Mouse (Mus musculus): ENCODE measurements around the gene Zfp746.

Zfp746 gene

DNA sequence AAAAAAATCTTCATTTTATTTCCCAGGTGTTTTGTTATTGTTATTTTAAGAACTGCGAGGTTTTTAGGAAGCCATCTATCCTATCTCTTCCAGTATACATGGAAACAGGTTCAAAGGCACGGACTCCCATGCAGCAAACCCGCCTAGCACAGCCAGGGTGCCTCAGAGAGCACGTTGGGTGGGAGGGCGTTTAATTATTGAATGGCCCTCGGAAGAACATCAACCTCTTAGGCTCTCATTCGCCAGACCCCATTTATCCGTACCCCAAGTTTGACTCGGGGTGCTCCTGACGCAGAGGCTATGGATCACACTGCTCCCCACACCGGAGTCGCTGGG lies 39.3 kb downstream of the Zfp746 start:
- DNase-seq (ENCODE audit: low spot score): no peak

DNA sequence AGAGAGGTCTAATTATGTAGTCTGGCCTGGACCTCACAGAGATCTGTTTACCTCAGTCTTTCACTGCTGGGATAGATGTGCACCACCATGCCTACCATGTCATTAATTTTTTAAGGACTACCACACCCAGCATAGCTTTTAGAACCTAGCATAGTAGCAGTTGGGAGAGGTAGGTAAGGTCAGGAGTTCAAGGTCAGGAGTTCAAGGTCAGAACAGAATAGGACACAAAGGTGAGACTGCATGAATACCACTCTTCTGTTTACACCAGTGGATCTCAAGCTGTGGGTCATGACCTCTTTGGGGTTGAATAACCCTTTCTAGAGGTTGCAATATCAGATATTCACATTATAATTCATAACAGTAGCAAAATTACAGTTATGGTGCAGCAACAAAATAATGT lies 53.7 kb downstream of the Zfp746 start:
- DNase-seq (ENCODE audit: low spot score): no peak

DNA sequence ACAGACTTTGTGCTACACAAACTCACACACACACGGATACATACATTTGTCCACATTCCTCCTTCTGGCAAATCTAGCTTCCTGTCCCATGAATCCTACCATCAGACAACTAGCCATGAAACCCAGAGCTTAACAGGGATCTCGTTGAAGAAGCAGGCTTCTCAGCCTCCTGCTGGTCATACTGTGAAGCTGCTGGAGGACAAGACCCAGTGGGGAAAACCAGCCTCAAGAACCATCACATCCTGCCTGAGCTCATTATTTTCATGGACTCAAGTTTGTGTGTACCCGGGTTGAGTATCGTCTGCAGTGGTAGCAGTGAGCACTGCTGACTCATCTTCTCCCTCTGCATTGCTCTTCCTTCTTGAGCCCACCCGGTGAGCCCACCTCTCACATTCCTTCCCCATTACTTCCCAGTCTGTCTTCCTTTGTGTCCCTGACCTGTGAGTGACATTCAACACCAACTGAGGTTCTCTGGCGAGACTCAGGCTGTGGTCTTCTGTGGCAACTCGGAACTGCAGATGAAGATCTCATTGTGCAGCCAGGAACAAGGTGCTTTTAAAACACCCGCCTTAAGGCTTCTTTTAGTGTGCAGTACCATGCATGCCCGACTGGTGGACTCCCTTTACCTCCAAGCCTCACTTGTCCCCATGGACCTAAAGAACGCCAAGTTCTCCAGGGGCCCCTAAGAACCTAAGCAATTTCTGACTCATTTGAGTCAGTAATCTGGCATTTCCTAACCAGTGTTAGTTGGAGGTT lies 60.3 kb downstream of the Zfp746 start:
- no peak for DNase-seq (ENCODE audit: low spot score)

DNA sequence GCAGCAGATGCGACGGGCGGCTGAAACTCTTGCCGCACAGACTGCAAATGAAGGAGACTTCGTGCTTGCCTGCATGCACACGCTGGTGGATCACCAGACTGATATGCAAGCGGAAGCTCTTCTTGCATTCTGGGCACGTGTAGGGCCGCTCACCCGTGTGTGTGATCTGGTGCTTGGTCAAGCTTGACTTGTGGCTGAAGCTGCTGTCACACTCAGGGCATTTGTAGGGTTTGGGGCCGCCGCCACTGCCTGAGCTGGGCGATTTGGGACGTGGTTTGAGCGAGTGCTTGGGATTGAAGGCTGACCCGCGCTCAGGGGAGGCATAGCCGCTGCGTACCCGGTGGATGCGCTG lies 61.4 kb downstream of the Zfp746 start:
- no peak for DNase-seq (ENCODE audit: low spot score)

DNA sequence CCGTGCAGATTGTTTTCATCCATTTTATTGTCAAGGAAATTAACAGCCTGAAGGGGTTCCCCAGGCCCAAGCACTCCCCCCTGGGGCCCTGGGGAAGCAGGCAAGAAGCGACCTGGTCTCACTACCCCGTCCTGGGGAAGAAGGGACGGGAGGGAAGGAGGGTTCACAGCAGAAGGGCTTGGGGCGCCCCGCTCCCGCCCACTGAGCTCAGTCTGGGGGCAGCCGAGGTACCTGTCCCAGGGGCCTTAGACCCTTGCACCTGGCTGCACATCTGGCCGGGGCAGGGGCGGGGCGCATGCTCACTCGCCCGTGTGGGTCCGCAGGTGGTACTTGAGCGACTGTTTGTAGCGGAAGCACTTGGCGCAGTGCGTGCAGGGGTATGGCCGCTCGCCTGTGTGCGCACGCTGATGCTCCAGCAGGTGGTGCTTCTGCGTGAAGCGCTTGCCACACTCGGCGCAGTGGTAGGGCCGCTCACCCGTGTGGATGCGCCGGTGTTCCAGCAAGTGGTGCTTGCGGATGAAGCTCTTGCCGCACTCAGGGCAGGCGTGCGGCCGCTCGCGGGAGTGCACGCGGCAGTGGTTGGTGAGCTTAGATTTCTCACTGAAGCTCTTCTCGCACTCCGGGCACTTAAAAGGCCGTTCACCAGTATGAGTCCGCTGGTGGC lies 61.9 kb downstream of the Zfp746 start:
- DNase-seq (ENCODE audit: low spot score): no peak

DNA sequence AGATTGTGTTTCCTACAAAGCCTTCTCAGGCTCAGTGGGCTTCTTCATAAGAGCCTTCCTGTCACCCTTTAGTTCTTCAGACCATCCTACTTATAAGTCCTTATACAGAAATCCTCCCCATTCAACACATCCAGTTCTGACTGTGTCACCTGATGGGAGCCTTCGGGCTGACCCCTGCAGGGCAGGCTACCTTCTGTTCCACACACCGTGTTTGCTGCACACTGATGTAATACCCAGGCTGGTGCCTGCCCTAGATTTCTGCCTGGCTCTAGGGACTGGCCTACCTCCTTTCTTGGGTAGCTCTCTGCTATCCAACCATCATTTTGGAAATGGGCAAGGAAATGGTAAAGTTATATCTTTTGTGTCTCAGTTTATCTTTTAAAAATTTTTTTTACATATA lies 63.7 kb downstream of the Zfp746 start:
- DNase-seq (ENCODE audit: low spot score): no peak

DNA sequence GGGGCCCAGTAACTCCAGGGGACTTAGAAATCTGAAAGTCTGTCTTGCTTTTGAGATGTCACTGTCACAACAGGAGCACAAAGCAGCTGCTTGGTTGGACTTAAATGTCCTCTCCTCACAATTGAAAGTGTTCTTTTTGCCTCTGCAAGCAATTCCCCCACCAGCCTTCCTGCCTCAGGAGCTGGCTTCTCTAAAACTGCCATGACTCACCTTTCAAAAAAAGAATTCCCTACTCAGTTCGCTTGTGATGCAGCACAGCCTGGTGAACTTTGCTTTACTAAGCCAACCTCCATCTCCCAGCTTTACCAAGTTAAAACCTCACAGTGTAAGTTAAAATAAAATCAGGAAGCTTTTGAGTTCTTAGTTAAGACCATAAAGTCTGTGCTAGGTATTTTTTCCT lies 64.7 kb downstream of the Zfp746 start:
- no peak for DNase-seq (ENCODE audit: low spot score)

DNA sequence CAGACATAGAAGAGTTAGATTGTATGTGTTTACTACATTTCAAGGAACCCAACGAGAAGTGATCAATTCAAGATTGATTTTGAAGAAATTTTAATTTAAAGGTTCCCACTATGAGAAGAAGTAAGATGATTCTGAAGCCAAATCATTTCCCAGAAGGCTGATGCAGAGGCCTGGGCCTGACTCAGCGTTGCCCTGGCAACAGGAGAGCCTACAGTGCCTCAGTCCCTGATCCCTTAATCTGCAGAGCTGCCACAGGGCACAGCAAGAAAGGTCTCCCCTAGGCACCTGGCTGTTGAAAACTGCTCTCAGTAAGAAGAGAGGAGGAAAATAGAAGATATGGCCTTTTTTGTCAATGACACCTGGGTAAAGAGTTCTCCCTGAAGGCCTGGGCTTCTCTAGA lies 66.4 kb downstream of the Zfp746 start:
- DNase-seq (ENCODE audit: low spot score): no peak

DNA sequence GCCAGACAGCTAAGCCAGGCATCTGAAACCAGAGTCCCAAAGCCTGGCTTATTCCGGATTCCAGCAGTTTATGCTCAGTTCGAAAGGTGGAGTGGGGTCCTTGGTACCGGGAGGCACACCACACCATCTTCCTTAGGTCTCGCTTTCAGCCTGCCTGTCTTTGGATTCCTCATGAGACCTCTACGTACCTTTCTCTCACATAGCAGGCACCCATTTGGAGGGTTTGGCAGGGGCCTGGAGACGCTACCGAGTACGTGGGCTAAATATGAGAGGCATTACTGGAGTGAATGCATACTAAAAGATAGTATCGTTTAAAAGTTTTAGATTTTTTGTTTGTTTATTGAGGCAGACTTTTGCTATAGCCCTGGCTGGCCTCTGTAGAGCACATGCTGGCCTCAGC lies 69.6 kb downstream of the Zfp746 start:
- DNase-seq (ENCODE audit: low spot score): no peak

DNA sequence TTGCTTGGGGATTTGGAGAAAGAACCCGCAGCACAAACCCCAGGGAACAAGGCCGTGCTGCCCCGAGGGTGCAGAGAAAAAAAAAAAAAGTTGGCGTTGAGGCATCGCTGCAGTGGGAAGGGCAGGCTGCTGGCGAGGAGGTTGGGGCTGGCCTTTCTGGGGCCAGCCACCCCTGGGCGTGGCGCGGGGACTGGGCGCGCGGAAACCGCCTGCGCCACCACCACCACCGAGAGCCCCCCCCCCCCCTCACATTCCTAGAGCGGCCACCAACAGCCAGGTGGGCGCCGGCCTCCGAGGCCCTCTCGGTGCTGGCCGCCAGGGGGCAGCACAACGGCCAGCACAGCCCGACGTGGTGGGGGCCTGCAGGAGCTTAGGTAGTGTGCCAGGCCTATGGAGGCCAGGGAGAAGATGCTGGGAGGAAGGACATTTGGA lies 70.3 kb downstream of the Zfp746 start:
- peak; percentile 58 for DNase-seq (ENCODE audit: low spot score)

All from ovary, postnatal 14 days (tissue).